Comparison of ENCODE assay signal across 23 mouse cellular contexts in the genomic region with DNA sequence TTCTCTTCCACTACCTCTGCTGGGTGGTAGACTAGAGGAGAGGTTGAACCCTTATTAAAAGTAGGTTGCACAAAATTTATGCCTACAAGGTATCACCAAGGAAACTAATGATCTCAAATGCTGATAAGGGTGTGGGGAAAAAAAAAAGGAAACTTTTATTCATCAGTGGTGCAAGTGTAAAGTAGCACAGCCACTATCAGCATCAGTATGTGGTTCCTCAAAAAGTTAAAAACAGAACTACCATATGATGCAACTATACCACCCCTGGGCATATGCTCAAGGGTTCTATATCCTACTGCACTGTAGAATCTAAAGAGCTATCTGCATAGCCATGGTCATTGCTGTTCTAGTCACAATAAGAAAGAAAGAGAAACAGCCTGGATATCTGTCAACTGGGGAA. TPM values are rescaled to one million over a fixed set of nuclear protein-coding genes. Genes with fewer than 3 reads are reported as not detected.
A peak's percentile ranks its signal among the peaks of the same experiment; 100 is the strongest.
DNase-seq lines count a peak whose midpoint lies in the region; ATAC-seq and TF ChIP-seq lines count a peak whose summit lies in the region.
"Had no signal": no experiment of that assay in that cellular context is flagged by ENCODE, and none has a peak within 500 bp of the region (broad histone marks: within the 10 kb centered on the region; RNA-seq: fewer than 3 reads in every experiment).

No protein-coding gene starts in this region.

- ATAC-seq in intestine, embryonic 16.5 days = no peak
- no peak for ATAC-seq in hindbrain, embryonic 11.5 days (ENCODE audit: low FRiP score)
- ATAC-seq: activated CD4-positive, CD25-positive, alpha-beta regulatory T cell, adult 4 months; forebrain, embryonic 15.5 days; inflammation-experienced regulatory T-cells, adult 6 months; Patski had no signal

- no peak for TF ChIP-seq CTCF in bone marrow macrophage, adult 2 months (IDR thresholded peaks at IDR 0.05; ENCODE audit: low read depth, low read length)

- TF ChIP-seq POLR2A in bone marrow macrophage, adult 2 months (IDR thresholded peaks at IDR 0.05; ENCODE audit: borderline replicate concordance, low read depth, low read length) = no peak

- H3K9ac ChIP-seq in intestine, embryonic 16.5 days (ENCODE audit: low read depth, low read length) = no peak overlapping the region
- no peak overlapping the region for H3K9ac ChIP-seq in hindbrain, embryonic 11.5 days (ENCODE audit: low read depth, low read length)
- H3K9ac ChIP-seq: embryonic facial prominence, embryonic 12.5 days; forebrain, embryonic 15.5 days; hindbrain, embryonic 15.5 days had no signal

- no peak overlapping the region for H3K4me2 ChIP-seq in intestine, embryonic 16.5 days (ENCODE audit: low read depth, low read length)
- H3K4me2 ChIP-seq in hindbrain, embryonic 11.5 days (replicated peaks; ENCODE audit: low read depth, low read length) = no peak overlapping the region
- H3K4me2 ChIP-seq: embryonic facial prominence, embryonic 12.5 days; forebrain, embryonic 15.5 days; hindbrain, embryonic 15.5 days had no signal

- no peak overlapping the region for H3K4me3 ChIP-seq in bone marrow macrophage, adult 2 months (ENCODE audit: insufficient read depth, low read length)
- H3K4me3 ChIP-seq in limb, embryonic 10.5 days = no peak overlapping the region
- no peak overlapping the region for H3K4me3 ChIP-seq in intestine, embryonic 16.5 days (ENCODE audit: low read length)
- no peak overlapping the region for H3K4me3 ChIP-seq in hindbrain, embryonic 11.5 days (ENCODE audit: low read depth, low read length)
- H3K4me3 ChIP-seq: embryonic facial prominence, embryonic 12.5 days; forebrain, embryonic 15.5 days; heart, embryonic 10.5 days; hindbrain, embryonic 15.5 days had no signal

- H3K27me3 ChIP-seq in limb, embryonic 10.5 days (ENCODE audit: low read depth, poor library complexity, severe bottlenecking) = peaks cover 16% of the 10 kb centered on the region; the same call in 1 of the 2 replicates
- no peaks in the 10 kb centered on the region for H3K27me3 ChIP-seq in intestine, embryonic 16.5 days (replicated peaks; ENCODE audit: control insufficient read depth, insufficient read depth, low read length)
- H3K27me3 ChIP-seq in hindbrain, embryonic 11.5 days (ENCODE audit: control insufficient read depth, insufficient read depth, low read length) = no peaks in the 10 kb centered on the region
- H3K27me3 ChIP-seq: embryonic facial prominence, embryonic 12.5 days; forebrain, embryonic 15.5 days; hindbrain, embryonic 15.5 days had no signal

- H3K9me3 ChIP-seq in limb, embryonic 10.5 days (replicated peaks) = no peaks in the 10 kb centered on the region
- no peaks in the 10 kb centered on the region for H3K9me3 ChIP-seq in intestine, embryonic 16.5 days (ENCODE audit: control insufficient read depth, low read length)
- H3K9me3 ChIP-seq in hindbrain, embryonic 11.5 days (ENCODE audit: control insufficient read depth, low read length) = no peaks in the 10 kb centered on the region
- H3K9me3 ChIP-seq: embryonic facial prominence, embryonic 12.5 days; forebrain, embryonic 15.5 days; G1E; heart, embryonic 10.5 days; hindbrain, embryonic 15.5 days had no signal

- DNase-seq in A20 (ENCODE audit: low read depth, low spot score) = peak; percentile 5
- DNase-seq in induced T-regulatory cell, adult 2 months (ENCODE audit: low read depth) = peak; percentile 12
- no peak for DNase-seq in limb, embryonic 10.5 days (ENCODE audit: low spot score)
- no peak for DNase-seq in hindbrain, embryonic 11.5 days (ENCODE audit: low spot score)
- DNase-seq in adrenal gland, postnatal 25 days = no peak
- DNase-seq: adrenal gland, postnatal 36 days; cerebellum, adult 11 months; cerebellum, adult 8-10 months; cerebellum, postnatal 14 days; gastrocnemius, postnatal 36 days; heart, adult 18-20 months; heart, postnatal 10 days; heart, postnatal 4 days had no signal

- H3K36me3 ChIP-seq in limb, embryonic 10.5 days = no peaks in the 10 kb centered on the region
- no peaks in the 10 kb centered on the region for H3K36me3 ChIP-seq in intestine, embryonic 16.5 days (ENCODE audit: control insufficient read depth, insufficient read depth, low read length)
- H3K36me3 ChIP-seq in hindbrain, embryonic 11.5 days (ENCODE audit: control insufficient read depth, insufficient read depth, low read length) = no peaks in the 10 kb centered on the region
- H3K36me3 ChIP-seq: embryonic facial prominence, embryonic 12.5 days; forebrain, embryonic 15.5 days; G1E; heart, embryonic 10.5 days; hindbrain, embryonic 15.5 days had no signal

- peak overlapping the region; percentile 36; the same call in 1 of the 2 replicates for H3K27ac ChIP-seq in bone marrow macrophage, adult 2 months (ENCODE audit: insufficient read depth, low read depth, low read length)
- H3K27ac ChIP-seq in limb, embryonic 10.5 days = no peak overlapping the region
- no peak overlapping the region for H3K27ac ChIP-seq in intestine, embryonic 16.5 days (ENCODE audit: low read length)
- no peak overlapping the region for H3K27ac ChIP-seq in hindbrain, embryonic 11.5 days (ENCODE audit: low read depth, low read length)
- H3K27ac ChIP-seq: embryonic facial prominence, embryonic 12.5 days; forebrain, embryonic 15.5 days; heart, embryonic 10.5 days; hindbrain, embryonic 15.5 days had no signal

- H3K4me1 ChIP-seq in bone marrow macrophage, adult 2 months (ENCODE audit: control insufficient read depth, insufficient read depth, low read length) = peaks cover 3% of the 10 kb centered on the region; the same call in 1 of the 2 replicates
- no peaks in the 10 kb centered on the region for H3K4me1 ChIP-seq in limb, embryonic 10.5 days
- H3K4me1 ChIP-seq in intestine, embryonic 16.5 days (ENCODE audit: control insufficient read depth, insufficient read depth, low read length) = no peaks in the 10 kb centered on the region
- H3K4me1 ChIP-seq in hindbrain, embryonic 11.5 days (replicated peaks; ENCODE audit: control insufficient read depth, insufficient read depth, low read length) = no peaks in the 10 kb centered on the region
- H3K4me1 ChIP-seq: embryonic facial prominence, embryonic 12.5 days; forebrain, embryonic 15.5 days; heart, embryonic 10.5 days; hindbrain, embryonic 15.5 days had no signal

RNA-seq across cellular contexts. Expression of a gene that starts 11.9 kb away (rescaled TPM):
- 23.9 and 25.2 TPM in 2 replicates for polyA plus RNA-seq in bone marrow macrophage, adult 2 months (2012; ENCODE audit: insufficient read depth, insufficient read length, missing spikeins)
- polyA plus RNA-seq in limb, embryonic 10.5 days (2016; fragmentation: Nextera tagmentation; extraction: Ambion mirVana) = 14.3 and 18.9 TPM in 2 replicates
- 11.3 and 11.5 TPM in 2 replicates for polyA plus RNA-seq in intestine, embryonic 16.5 days (2015; fragmentation: Nextera tagmentation; extraction: Ambion mirVana)
- 30.5 and 31.9 TPM in 2 replicates for polyA plus RNA-seq in hindbrain, embryonic 11.5 days (2014; fragmentation: Nextera tagmentation; extraction: Ambion mirVana)
- 27.2 and 36.6 TPM in 2 replicates for total RNA-seq in adrenal gland, postnatal 25 days (2021)

Comparison
In these comparisons a context has a peak if more than half of its experiments do, and no peak if none do; other contexts are left out.
1. DNase-seq: peak in A20 (single experiment) and induced T-regulatory cell, adult 2 months (single experiment); none in limb, embryonic 10.5 days (single experiment), hindbrain, embryonic 11.5 days (single experiment) and adrenal gland, postnatal 25 days (single experiment).